Mouse (Mus musculus) midbrain, embryonic 12.5 days (tissue): ENCODE data around the gene Slc16a14. TPM values are rescaled to one million over a fixed set of nuclear protein-coding genes. Genes with fewer than 3 reads are reported as not detected.

Source experiments
- ATAC-seq: fragments of 200-750 bp; cut with Nextera tagmentation; 2 replicates; pipeline ENCODE4 v1.8.0; 2017; ENCODE audit warnings: low read depth, moderate TSS enrichment, moderate library complexity; ENCODE audit not compliant: low FRiP score
- H3K27ac ChIP-seq: fragments of 300-500 bp; sonication (generic); replicated peaks from 2 replicates; pipeline ENCODE4 v1.5.1; 2016; ENCODE audit warnings: mild to moderate bottlenecking
- H3K27me3 ChIP-seq: fragments of 300-500 bp; sonication (generic); 2 replicates; pipeline ENCODE4 v1.6.1; 2016; ENCODE audit warnings: mild to moderate bottlenecking
- H3K36me3 ChIP-seq: fragments of 300-500 bp; sonication (generic); 2 replicates; pipeline ENCODE4 v1.6.1; 2016
- H3K4me1 ChIP-seq: fragments of 300-500 bp; sonication (generic); 2 replicates; pipeline ENCODE4 v1.6.1; 2016
- H3K4me2 ChIP-seq: fragments of 300-500 bp; sonication (generic); replicated peaks from 2 replicates; pipeline ENCODE4 v1.6.1; 2016; ENCODE audit warnings: mild to moderate bottlenecking, moderate library complexity
- H3K4me3 ChIP-seq: fragments of 300-500 bp; sonication (generic); 2 replicates; pipeline ENCODE4 v1.5.1; 2016; ENCODE audit warnings: mild to moderate bottlenecking
- H3K9ac ChIP-seq: fragments of 300-500 bp; sonication (generic); replicated peaks from 2 replicates; pipeline ENCODE4 v1.6.1; 2016; ENCODE audit warnings: mild to moderate bottlenecking, moderate library complexity
- H3K9me3 ChIP-seq: fragments of 300-500 bp; sonication (generic); 2 replicates; pipeline ENCODE4 v1.6.1; 2016; ENCODE audit warnings: mild to moderate bottlenecking
- WGBS: fragments of 180-500 bp; shearing (Covaris S2); methylation state at CpG from one replicate; pipeline ENCODE4 v1.1.7; 2016; 5-methylcytosine and 5-hydroxymethylcytosine counted together
- polyA plus RNA-seq: library from polyadenylated mRNA; unstranded; fragments of >200 nt; fragmentation: Nextera tagmentation; extraction: Ambion mirVana; gene quantifications from 2 replicates; pipeline ENCODE4 v1.2.1, GENCODE M21; 2016

The Slc16a14 gene
- polyA plus RNA-seq, 1 experiment from 2014 or later: 15.4 TPM

DNA sequence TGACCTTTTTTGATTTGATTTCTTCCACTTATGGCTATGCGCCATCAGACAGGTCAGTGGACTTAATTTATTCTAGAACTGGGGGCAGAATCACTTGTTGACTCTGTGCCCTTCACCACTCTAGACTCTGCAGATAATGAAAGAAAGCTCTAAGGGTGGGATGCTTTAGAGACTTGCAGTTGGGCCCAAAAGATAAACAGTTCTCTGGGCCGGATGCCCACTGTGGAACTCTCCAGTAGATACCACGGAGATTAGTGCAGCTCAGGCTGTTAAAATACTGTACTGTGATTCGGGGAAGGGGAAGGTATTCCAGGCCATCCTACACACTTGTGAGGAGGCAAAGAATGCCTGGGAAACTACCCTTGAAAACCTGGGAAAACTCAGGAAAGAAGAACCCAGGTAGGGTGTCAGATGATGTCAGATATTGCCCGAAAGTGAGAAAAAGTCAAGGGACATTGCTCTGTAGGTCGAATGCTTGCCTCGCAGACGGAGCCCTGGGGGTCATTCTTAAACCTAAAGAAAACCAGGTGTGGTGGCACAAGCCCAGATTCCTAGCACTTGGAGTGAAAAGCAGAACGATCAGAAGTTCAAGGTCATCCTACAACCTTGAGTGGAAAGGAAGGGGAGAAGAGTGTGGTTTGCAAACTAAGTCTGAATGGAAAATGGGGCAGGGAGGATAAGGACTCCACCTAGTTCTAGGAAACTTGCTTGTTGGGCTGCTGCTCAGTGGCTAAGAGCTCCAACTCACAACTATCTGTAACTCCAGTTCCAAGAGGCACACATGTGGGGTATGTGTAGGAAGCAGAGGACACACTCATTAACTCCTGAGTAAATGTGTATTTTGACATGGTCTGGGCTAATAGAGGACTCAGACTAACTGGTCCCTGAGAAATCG lies 74.3 kb downstream of the Slc16a14 start:
- no peak overlapping the region for H3K9ac ChIP-seq
- no peak overlapping the region for H3K4me3 ChIP-seq
- H3K4me1 ChIP-seq: no peaks in the 10 kb centered on the region
- 83% methylated on average over 10 of the region's 10 CpGs for WGBS
- no peaks in the 10 kb centered on the region for H3K9me3 ChIP-seq
- H3K4me2 ChIP-seq: no peak overlapping the region
- H3K36me3 ChIP-seq: no peaks in the 10 kb centered on the region
- ATAC-seq: no peak
- no peak overlapping the region for H3K27ac ChIP-seq
- H3K27me3 ChIP-seq: no peaks in the 10 kb centered on the region

DNA sequence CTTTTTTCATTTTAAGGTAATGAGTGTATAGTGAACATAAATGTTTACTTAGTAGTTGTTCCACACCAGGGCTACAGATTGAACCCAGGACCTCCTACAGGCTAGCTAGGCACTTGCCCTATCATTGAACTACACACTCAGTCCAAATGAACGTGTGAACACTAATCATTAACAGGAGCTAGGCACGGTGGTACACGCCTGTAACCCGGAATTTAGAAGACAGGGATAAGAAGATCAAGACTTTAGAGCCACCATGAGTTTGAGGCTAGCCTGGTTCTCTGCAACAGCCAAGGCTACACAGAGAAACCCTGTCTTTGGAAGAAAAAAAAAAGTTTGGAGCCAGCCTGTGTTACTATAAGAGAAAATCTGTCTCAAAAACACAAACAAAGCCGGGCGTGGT lies 75.3 kb downstream of the Slc16a14 start:
- Histone ChIP-seq H3K27ac (no peak overlapping the region), H3K9ac (no peak overlapping the region), H3K9me3 (no peaks in the 10 kb centered on the region), H3K4me3 (no peak overlapping the region), H3K27me3 (no peaks in the 10 kb centered on the region), H3K36me3 (no peaks in the 10 kb centered on the region), H3K4me1 (no peaks in the 10 kb centered on the region), H3K4me2 (no peak overlapping the region)
- 89% methylated on average over 6 of the region's 6 CpGs for WGBS
- no peak for ATAC-seq

Other genes starting within 250 kb of the Slc16a14 start
- gene Dner, start 238.9 kb downstream of the Slc16a14 start, polyA plus RNA-seq: 76.4 and 78.0 TPM in 2 replicates
- 9.2 and 10.3 TPM in 2 replicates for gene Fbxo36, start 95.3 kb downstream of the Slc16a14 start, polyA plus RNA-seq
- gene Trip12, start 94.6 kb downstream of the Slc16a14 start, polyA plus RNA-seq: 115 and 123 TPM in 2 replicates
- gene Gm10553, start 165.0 kb upstream of the Slc16a14 start, polyA plus RNA-seq: not detected in 2 replicates
- not detected in 2 replicates for gene A530032D15Rik, start 174.7 kb upstream of the Slc16a14 start, polyA plus RNA-seq